Mouse (Mus musculus): Measurements from ENCODE around the gene Tmem200a.

GRCm38 (mm10) chr10:25999291-25999930 is 79.4 kb downstream of the Tmem200a start:
- TF ChIP-seq MAZ (IDR thresholded peaks at IDR 0.05; ENCODE audit: low read depth, low read length), result no peak
- TF ChIP-seq CHD2 (IDR thresholded peaks at IDR 0.05; ENCODE audit: low read length), result no peak
- no peak for TF ChIP-seq CTCF (conservative IDR thresholded peaks at IDR 0.05 in 1 of 2, IDR thresholded peaks at IDR 0.05 in 1 of 2; ENCODE audit: low read depth in 2 of 2, low read length in 2 of 2)
- TF ChIP-seq ZKSCAN1 (IDR thresholded peaks at IDR 0.05; ENCODE audit: borderline replicate concordance, low read depth, low read length), result no peak
- no peak for TF ChIP-seq HCFC1 (IDR thresholded peaks at IDR 0.05; ENCODE audit: low read depth, low read length)
- no peak for TF ChIP-seq EP300 (IDR thresholded peaks at IDR 0.05; ENCODE audit: low read length)
- TF ChIP-seq RCOR1 (conservative IDR thresholded peaks at IDR 0.05; ENCODE audit: low read depth, low read length), result no peak
- TF ChIP-seq ELF1 (IDR thresholded peaks at IDR 0.05; ENCODE audit: low read depth, low read length), result no peak
- no peak for TF ChIP-seq ZNF384 (IDR thresholded peaks at IDR 0.05; ENCODE audit: low read depth, low read length)

All from CH12.LX (cell line).